Mouse (Mus musculus): ENCODE measurements at regions not wholly inside any gene's neighbourhood (a gene's known extent, or its start where the extent isn't known, plus 50 kb on each side); places are given as distances from the start of the nearest gene placed in this dataset.

DNA sequence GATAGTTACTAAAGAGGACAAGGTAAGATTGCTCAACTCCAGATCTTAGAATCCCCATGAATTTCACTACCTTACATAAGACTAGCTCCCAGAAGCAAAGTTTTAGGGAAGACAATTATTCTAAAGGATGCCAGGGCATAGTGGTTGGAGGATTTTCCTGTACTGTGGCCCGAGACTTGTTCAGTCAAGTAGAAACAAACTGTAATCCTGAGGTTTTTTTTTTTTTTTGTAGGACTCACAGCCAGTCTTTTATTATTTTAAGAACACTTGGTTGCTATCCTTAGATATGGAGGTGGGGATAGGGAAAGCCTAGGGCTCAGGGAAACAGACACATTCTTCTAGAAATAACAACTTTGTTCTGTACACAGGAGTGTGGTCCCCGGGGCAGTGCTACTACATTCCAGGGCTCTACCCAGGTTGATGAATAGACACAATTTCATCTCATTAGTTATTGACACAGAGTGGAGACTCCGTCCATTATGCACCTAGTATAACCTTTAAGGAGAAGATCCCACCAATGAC lies 285.6 kb downstream of the Osr1 start:
- H3K4me1 ChIP-seq (replicated peaks): no peaks in the 10 kb centered on the region
- H3K27ac ChIP-seq: no peak overlapping the region
- no peaks in the 10 kb centered on the region for H3K27me3 ChIP-seq
- H3K4me3 ChIP-seq (replicated peaks): no peak overlapping the region
- no peak overlapping the region for H3K9ac ChIP-seq (replicated peaks)
- no peak for ATAC-seq
- H3K9me3 ChIP-seq: no peaks in the 10 kb centered on the region
- no peaks in the 10 kb centered on the region for H3K36me3 ChIP-seq
- no peak overlapping the region for H3K4me2 ChIP-seq (replicated peaks)
- WGBS: 81% methylated on average over 3 of the region's 3 CpGs

DNA sequence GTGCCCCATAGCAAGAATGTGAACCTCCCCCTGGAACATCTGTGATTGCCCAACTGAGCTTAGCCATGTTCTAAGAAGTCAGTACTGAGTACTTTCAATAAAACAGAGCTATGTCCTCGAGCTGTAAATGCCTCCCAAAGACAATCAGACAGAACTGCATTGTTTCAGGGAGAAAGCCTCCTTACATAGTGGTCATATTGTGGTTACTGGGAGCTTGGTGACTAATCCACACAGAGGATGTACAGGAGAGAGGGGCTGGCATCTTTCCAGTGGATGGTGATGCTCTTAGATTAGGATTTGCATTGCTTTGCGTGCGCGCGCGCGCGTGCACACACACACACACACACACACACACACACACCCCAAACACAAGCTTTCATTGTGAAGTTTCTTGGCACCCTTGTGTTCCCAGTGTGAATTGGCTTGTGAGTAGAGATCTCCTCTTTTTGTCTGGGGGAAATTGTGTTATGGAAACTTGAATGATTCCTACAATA lies 286.3 kb downstream of the Osr1 start:
- no peaks in the 10 kb centered on the region for H3K9me3 ChIP-seq
- no peak for ATAC-seq
- H3K9ac ChIP-seq (replicated peaks): no peak overlapping the region
- no peak overlapping the region for H3K27ac ChIP-seq
- 89% methylated on average over 8 of the region's 8 CpGs for WGBS
- no peak overlapping the region for H3K4me3 ChIP-seq (replicated peaks)
- no peaks in the 10 kb centered on the region for H3K36me3 ChIP-seq
- no peaks in the 10 kb centered on the region for H3K27me3 ChIP-seq
- no peak overlapping the region for H3K4me2 ChIP-seq (replicated peaks)
- no peaks in the 10 kb centered on the region for H3K4me1 ChIP-seq (replicated peaks)

DNA sequence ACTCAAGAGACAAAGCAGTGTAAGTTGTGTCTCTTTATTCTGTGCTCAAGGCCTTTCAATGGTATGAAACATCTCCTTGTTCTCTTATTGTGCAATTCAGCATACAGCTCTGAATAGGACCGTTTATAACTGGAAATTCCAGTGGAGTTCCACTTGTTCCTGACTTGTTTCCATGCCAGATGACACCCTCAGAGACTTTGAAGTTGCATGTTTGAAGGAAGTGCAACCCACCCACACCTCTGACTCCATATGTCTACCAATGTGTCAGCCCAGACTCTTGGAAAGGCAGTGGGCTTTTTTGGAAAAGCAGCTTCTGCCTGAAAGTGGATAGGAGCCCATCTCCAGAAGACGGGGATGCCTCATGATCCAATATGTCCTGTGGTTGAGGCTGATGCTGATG lies 288.1 kb downstream of the Osr1 start:
- no peak overlapping the region for H3K27ac ChIP-seq
- no peaks in the 10 kb centered on the region for H3K27me3 ChIP-seq
- H3K4me3 ChIP-seq (replicated peaks): no peak overlapping the region
- no peaks in the 10 kb centered on the region for H3K4me1 ChIP-seq (replicated peaks)
- WGBS: 76% methylated on average over 2 of the region's 2 CpGs
- ATAC-seq: no peak
- no peak overlapping the region for H3K4me2 ChIP-seq (replicated peaks)
- H3K9me3 ChIP-seq: no peaks in the 10 kb centered on the region
- H3K36me3 ChIP-seq: no peaks in the 10 kb centered on the region
- no peak overlapping the region for H3K9ac ChIP-seq (replicated peaks)

DNA sequence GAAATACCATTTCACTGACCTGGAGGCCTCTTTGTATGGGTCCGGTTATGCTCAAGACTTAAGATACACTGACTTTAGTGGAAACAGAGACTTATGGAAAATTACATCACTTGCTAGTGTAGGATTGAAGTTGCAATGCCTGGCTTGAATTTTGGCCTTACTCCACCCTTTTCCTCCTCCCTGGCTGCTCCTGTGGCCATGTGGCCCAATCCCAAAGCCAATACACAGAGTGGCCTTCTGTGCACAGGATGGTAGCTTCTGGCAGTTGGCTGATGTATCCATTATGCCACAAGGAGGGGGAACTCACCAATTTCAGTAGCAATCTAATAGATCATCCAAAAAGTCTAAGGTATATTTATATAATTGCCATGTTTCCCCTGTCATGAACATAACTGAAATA lies 292.4 kb downstream of the Osr1 start:
- Histone ChIP-seq H3K27me3 (no peaks in the 10 kb centered on the region), H3K4me1 (replicated peaks) (no peaks in the 10 kb centered on the region), H3K27ac (no peak overlapping the region), H3K4me2 (replicated peaks) (no peak overlapping the region), H3K36me3 (no peaks in the 10 kb centered on the region), H3K4me3 (replicated peaks) (no peak overlapping the region), H3K9ac (replicated peaks) (no peak overlapping the region), H3K9me3 (no peaks in the 10 kb centered on the region)
- WGBS: 100% methylated on average over 1 of the region's 1 CpGs
- ATAC-seq: no peak

DNA sequence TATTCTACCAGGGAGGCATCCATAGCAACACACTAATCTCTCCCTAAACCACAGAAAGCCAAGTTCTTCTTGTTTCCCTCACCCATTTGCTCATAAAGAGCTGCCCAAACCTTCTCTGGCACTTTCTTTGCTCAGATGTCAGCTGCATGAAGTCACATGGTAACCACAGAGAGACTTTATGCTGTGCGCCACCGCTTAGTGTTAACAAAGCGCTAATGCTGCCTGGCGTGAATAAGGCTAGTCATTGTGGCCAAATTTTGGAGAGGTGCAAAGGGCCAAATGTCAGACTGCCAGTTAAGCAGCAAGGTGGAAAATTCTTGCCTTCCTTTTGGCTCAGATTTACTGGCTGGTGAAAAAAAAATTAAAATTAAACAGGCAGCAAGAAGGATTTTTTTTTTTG lies 302.3 kb downstream of the Osr1 start:
- no peak overlapping the region for H3K4me2 ChIP-seq (replicated peaks)

DNA sequence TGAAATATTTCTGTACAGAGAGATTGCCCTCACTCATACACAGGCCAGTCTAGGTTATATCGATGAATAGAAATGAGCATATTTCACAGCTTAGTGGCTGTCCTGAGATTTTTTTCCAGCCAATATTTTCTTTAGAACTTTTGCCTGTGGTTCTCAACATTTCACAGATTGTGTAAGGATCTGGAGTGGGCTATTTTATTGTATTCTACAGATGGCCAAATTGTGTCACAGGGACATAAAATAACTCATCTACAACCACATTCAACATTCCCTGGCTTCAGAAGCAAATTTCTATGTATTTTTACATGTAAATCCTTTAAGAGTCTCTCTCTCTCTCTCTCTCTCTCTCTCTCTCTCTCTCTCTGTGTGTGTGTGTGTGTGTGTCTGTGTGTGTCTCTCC lies 303.3 kb downstream of the Osr1 start:
- Histone ChIP-seq H3K27ac (no peak overlapping the region), H3K4me1 (replicated peaks) (no peaks in the 10 kb centered on the region), H3K4me3 (replicated peaks) (no peak overlapping the region), H3K9me3 (no peaks in the 10 kb centered on the region), H3K9ac (replicated peaks) (no peak overlapping the region), H3K4me2 (replicated peaks) (no peak overlapping the region), H3K36me3 (no peaks in the 10 kb centered on the region), H3K27me3 (no peaks in the 10 kb centered on the region)
- no peak for ATAC-seq
- WGBS: 91% methylated on average over 1 of the region's 1 CpGs

More for the DNA sequence above, 302.3 kb downstream of the Osr1 start:
- no peak overlapping the region for H3K4me3 ChIP-seq (replicated peaks)
- H3K36me3 ChIP-seq: no peaks in the 10 kb centered on the region
- no peak overlapping the region for H3K9ac ChIP-seq (replicated peaks)
- H3K27me3 ChIP-seq: no peaks in the 10 kb centered on the region
- ATAC-seq: no peak
- no peaks in the 10 kb centered on the region for H3K4me1 ChIP-seq (replicated peaks)
- no peaks in the 10 kb centered on the region for H3K9me3 ChIP-seq
- 93% methylated on average over 4 of the region's 4 CpGs for WGBS
- no peak overlapping the region for H3K27ac ChIP-seq

DNA sequence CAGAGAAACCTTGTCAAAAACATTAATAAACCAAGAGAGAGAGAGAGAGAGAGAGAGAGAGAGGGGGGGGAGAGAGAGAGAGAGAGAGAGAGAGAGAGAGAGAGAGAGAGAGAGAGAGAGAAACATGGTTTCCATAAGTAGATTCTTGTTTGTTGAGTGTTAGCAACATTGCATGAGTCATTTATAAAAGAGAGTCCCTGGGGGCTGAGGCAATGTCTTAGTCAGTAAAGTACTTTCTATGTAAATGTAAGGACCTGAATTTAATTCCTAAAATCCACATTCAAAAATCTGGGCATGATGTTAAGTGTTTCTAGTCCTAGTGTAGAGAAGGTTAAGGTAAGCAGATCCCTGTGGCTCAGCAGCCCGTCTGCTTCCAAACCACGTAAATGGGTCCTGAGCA lies 304.9 kb downstream of the Osr1 start:
- H3K4me2 ChIP-seq (replicated peaks): no peak overlapping the region
- H3K9ac ChIP-seq (replicated peaks): no peak overlapping the region
- no peak overlapping the region for H3K27ac ChIP-seq
- no peak overlapping the region for H3K4me3 ChIP-seq (replicated peaks)
- H3K4me1 ChIP-seq (replicated peaks): no peaks in the 10 kb centered on the region
- H3K36me3 ChIP-seq: no peaks in the 10 kb centered on the region
- no peaks in the 10 kb centered on the region for H3K9me3 ChIP-seq
- no peak for ATAC-seq
- H3K27me3 ChIP-seq: no peaks in the 10 kb centered on the region
- WGBS: 91% methylated on average over 2 of the region's 2 CpGs

DNA sequence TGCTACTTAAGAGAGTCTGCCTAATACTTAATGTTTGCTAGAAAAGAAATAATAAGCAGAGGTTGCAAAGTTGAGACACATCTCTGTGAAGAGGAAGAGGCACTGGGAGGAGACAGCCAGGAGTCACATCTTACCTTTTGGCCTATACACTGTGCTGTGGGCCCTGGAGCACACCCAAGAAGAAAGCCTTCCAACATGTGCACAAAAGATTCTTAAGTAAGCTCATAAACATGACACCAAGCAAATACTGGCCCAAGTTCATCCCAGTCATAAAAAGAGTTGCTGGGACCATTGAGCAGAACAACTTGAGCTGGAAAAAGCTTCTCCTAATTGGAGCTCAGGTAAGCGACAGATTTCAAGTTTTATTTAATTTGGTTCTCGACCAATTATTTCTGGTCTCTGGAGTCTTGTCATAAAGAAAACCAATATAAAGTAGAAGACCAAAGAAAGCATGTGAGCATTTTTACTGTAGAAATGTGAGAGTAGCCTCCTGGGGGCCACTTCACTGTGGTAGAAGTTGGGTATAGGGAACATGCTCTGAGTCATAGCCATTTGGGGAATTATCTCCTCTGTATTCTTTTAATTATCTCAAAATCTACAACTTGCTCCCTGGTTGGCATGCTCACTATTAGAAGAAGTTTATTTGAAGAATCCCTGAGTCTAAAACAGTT lies 312.2 kb downstream of the Osr1 start:
- Histone ChIP-seq H3K9me3 (no peaks in the 10 kb centered on the region), H3K27me3 (no peaks in the 10 kb centered on the region), H3K4me2 (replicated peaks) (no peak overlapping the region), H3K9ac (replicated peaks) (no peak overlapping the region), H3K4me1 (replicated peaks) (no peaks in the 10 kb centered on the region), H3K27ac (no peak overlapping the region), H3K4me3 (replicated peaks) (no peak overlapping the region), H3K36me3 (no peaks in the 10 kb centered on the region)
- ATAC-seq: no peak
- WGBS: 93% methylated on average over 2 of the region's 2 CpGs

DNA sequence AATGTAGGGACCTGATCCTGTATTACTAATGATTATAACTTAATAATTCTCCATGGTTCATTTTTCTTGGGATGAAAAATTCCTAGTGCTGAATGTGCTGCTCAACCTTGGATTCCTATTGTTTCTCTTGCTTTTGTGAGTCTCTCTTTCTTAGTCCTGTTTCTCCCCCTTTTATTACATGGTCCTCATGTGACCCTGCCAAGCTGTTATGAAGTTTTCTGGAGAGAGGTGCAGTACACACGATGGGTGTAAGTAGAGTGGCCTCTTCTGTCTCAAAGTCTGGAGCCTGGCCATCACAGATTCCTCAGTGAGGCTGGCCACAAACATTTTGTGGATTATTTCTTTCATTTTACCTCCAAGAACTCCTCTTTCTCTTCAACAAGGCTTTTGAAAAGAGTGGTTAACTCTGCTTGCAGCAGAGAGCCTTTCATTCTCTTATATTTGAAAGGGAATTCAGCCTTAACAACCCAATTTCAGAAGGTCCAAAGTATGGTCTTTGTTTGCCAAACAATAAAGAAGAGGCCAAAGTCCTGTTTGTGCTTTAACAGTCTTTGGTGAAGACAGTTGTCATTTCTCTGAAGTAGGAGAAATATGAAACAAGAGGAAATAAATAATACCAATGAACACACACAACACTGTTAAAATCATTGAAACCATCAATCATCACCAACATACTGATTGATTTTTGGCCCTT lies 313.3 kb downstream of the Osr1 start:
- 67% methylated on average over 1 of the region's 1 CpGs for WGBS
- Histone ChIP-seq H3K27ac (no peak overlapping the region), H3K4me3 (replicated peaks) (no peak overlapping the region), H3K27me3 (no peaks in the 10 kb centered on the region), H3K4me1 (replicated peaks) (no peaks in the 10 kb centered on the region), H3K4me2 (replicated peaks) (no peak overlapping the region), H3K9me3 (no peaks in the 10 kb centered on the region), H3K36me3 (no peaks in the 10 kb centered on the region), H3K9ac (replicated peaks) (no peak overlapping the region)
- ATAC-seq: no peak

DNA sequence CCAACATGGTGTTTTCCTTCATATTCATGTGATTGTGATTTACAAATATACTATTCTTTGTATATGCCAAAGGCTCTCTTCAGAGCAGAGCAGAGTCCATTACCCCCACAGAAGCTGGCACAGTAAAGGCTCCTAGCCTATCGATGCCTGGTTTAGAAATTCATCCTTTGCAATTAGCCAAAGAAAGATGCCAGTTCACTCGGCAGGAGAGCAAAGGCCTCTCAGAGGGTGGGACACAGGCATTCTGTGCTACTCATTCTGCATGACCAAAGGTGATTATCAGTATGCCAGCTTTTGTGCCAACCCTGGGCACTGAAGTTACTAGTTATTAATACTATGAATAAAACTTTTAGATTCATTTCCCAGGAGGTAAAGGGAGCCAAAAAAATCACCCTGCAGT lies 324.6 kb downstream of the Osr1 start:
- no peaks in the 10 kb centered on the region for H3K9me3 ChIP-seq
- H3K4me3 ChIP-seq (replicated peaks): no peak overlapping the region
- H3K9ac ChIP-seq (replicated peaks): no peak overlapping the region
- no peaks in the 10 kb centered on the region for H3K27me3 ChIP-seq
- no peaks in the 10 kb centered on the region for H3K36me3 ChIP-seq
- H3K4me2 ChIP-seq (replicated peaks): no peak overlapping the region
- 83% methylated on average over 2 of the region's 2 CpGs for WGBS
- H3K27ac ChIP-seq: no peak overlapping the region
- no peak for ATAC-seq
- H3K4me1 ChIP-seq (replicated peaks): no peaks in the 10 kb centered on the region

DNA sequence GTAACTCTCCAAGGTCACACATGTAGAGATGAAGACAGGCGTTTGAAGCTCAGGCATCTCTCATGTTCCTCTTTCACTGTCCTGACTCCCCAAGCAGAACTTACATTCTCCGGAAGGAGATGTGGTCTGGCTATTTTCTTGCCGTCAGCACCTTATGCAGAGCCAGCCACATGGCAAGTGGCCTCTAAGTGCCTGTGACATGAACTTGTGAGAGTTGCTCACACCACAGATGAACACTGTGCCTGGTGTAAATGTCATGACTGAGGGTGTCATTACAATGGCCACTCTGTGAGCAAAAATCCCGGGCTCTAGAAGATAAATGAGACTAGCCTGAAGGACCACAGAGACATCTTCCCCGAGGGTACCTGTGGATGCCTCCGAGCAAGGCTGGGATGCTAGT lies 328.1 kb downstream of the Osr1 start:
- Histone ChIP-seq H3K36me3 (no peaks in the 10 kb centered on the region), H3K9me3 (no peaks in the 10 kb centered on the region), H3K4me3 (replicated peaks) (no peak overlapping the region), H3K27ac (no peak overlapping the region), H3K4me1 (replicated peaks) (no peaks in the 10 kb centered on the region), H3K9ac (replicated peaks) (no peak overlapping the region), H3K4me2 (replicated peaks) (no peak overlapping the region), H3K27me3 (no peaks in the 10 kb centered on the region)
- no peak for ATAC-seq
- 85% methylated on average over 6 of the region's 6 CpGs for WGBS

DNA sequence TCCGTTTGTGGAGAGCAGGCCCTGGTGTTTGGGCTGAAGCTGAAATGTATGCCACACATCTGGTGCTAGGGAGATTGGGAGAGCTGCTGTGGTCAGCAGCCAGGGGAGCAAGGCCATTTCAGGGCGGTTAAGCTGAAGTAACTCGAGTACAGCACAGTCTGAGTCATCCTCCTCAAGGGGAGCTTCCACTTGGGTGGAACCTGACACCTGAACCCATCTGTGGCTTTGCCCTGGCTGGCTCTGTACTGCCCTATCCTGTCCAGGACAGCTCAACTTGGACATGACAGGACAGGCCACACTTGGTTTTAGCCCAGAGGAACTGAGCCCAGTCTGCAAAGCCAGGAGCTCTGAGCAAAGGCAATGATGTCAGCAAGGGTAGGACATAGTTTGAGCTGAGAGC lies 328.5 kb downstream of the Osr1 start:
- no peak overlapping the region for H3K4me3 ChIP-seq (replicated peaks)
- no peak overlapping the region for H3K27ac ChIP-seq
- H3K9me3 ChIP-seq: no peaks in the 10 kb centered on the region
- H3K27me3 ChIP-seq: no peaks in the 10 kb centered on the region
- H3K36me3 ChIP-seq: no peaks in the 10 kb centered on the region
- ATAC-seq: no peak
- no peak overlapping the region for H3K4me2 ChIP-seq (replicated peaks)
- 64% methylated on average over 3 of the region's 3 CpGs for WGBS
- H3K9ac ChIP-seq (replicated peaks): no peak overlapping the region
- no peaks in the 10 kb centered on the region for H3K4me1 ChIP-seq (replicated peaks)

Data from midbrain, embryonic 13.5 days (tissue).